Mouse (Mus musculus): ENCODE results near the gene Pagr1a.

Pagr1a gene

DNA sequence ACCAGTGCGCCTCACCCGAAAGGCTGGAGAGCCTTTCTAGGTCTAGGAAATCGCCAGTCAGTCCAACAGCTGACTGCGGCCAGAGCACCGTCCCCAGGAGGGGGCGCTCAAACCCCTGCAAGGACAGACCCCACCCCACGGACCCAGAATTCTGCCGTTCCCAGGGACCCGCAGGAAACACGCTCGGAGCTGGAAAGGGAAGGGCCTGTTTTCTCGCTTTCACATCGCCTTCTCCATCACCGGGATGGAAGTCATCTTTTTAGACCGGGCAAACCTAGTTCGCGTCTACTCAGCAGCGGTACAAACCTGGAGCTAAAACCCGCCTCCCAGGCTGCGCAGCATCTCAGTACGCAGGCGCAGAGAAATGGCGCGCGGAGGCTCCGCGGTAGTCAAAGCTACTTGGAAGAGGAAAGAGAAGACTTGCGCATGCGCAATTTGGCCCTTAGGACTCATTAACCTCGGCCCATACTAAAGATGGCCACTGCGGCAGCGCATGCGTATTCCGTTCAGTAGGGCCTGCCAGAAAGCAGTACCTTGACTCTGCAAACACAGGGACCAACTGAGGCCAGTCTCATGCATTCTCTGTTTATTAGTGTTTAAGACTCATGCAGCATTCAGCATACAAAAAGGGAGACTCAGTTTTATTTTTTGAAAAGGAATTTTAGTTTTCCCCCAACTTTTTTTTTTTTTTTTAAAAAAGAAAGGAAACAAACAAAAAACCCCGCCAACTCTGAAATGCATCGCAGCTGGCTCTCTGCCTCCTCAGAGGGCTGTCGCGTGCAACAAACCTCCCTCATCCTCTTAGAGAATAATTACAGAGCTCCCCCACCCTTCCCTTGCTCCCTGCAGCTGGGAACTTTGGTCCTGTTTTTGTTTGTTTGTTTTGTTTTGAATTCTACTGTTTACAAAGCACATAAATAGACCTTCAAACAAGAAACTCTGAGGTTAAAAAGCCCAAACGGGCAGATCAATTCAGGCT lies at the start of gene Pagr1a:
Pagr1a (minus strand) TSS at position 382 of the 979 bp plus-strand sequence.
- DNase-seq, result peak; percentile 99

DNA sequence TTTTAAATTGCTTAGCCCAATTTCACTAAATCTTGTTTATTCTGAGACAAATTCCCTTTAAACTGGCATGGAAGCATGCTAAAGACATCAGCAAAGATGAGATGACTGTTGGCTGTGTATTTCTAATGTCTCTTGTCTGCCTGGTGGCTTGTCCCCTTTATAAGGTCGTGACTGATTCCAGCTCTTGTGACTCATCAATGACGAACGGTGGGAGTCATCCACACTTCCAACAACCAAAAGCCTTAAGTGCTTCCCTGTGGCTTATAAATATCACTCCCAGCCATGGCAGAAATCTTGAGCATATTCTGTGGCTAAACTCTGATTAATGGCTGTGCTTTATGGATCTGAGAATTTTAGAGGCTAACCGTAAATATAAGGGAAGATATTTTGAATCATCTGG lies 49.2 kb upstream of the Pagr1a start:
- no peak for DNase-seq

DNA sequence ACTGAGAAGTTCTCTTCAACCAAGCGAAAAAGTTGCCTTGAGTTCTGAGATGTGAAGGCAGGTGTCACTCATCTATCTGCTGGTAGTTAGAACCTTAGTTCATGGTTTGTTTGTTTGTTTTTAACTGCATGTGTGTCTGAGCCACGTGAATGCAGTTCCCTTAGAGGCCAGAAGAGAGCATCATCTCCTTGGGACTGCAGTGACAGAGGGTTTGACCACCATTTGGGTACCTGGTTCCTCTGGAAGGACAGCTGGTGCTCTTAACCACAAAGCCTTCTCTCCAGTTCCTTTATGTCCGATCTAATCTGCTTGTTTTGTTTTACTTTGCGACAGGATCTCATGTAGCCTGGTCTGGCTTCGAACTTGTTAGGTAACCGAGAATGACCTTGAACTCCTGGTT lies 48.4 kb upstream of the Pagr1a start:
- DNase-seq, result no peak

DNA sequence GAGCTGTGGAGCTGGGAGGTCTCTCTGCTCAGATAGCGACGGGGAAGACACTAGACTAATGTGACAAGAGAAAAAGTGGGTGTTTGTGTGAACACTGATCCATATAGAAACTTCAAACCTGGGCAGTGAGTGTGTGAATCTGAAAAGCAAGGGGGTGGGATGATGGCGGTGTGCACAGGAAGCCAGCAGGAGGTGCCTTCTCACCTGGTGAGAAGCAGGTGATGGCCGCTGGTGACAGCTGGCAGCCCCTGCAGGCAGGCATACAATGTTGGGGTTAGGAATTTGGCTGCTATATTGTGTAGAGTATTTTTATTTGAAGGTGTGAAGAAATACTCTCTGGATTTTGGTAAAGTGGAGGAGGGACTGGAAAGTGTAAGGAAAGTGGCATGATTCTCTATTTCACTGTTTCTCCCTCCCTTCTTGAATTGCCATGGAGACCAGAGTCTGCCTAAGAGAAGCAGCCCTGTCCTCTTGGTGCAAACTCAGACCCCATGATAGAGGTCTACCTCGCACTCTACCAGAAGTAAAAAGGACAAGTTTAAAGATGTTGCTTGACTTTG lies 38.0 kb upstream of the Pagr1a start:
- no peak for DNase-seq

DNA sequence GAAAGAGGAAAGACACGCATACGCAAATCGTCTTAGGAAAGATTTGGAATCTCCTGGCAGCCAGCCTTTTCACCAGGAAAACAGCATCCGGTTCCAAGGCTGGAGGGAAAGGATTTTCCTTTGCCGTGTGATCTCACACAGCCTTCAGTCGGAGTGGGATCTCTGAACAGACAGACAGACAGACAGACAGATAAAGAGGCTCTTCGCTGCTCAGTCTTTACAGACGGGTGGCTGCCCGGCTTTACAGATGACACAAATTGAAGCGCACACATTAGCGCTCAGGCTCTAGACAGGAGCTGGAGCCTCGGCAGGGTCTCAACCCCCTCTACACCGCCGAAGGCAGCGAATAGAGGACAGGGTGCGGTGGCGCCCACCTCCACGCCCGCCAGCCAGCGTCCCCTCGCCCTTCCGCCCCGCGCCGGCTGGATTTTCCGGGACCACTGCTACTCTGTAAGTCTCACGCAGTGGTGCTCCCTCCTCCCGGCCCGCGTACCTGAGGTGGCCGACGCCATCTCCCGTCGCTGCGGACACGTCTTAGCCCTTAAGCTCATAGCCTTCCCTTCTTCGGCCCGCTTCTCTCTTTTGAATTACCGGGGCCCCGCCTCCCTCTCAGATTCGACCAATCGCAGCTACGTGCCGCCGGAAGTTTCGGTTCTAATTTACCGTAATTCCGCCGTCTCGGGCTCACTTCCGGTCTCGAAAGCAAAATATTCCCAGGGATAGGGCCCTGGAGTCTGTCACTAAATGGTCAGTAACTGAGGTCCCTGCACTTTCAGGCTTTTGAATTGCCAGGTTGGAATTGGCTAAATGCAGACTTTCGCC lies 24.9 kb upstream of the Pagr1a start, which contains the start of gene Kif22:
Kif22 (minus strand) TSS at position 621 of the 822 bp plus-strand sequence.
- DNase-seq, result peak; percentile 93

DNA sequence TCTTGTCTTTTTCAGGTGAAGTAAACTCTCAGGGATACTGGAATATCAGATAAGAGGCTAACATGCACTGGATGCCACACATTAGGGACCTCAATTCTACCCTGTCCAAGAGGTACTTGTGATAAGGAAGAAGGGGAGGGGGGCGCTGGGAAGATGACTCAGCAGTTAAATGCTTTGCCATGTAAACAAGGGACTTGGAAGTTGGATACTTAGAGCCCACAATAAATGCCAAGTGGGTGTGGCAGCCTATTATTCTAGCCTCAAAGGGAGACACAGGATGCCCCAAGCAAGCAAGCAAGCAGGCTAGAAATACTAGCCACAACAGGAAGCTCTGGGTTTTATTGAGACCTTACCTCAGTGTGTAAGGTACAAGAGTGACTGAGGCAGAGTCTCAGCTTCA lies 14.1 kb upstream of the Pagr1a start:
- DNase-seq, result no peak

DNA sequence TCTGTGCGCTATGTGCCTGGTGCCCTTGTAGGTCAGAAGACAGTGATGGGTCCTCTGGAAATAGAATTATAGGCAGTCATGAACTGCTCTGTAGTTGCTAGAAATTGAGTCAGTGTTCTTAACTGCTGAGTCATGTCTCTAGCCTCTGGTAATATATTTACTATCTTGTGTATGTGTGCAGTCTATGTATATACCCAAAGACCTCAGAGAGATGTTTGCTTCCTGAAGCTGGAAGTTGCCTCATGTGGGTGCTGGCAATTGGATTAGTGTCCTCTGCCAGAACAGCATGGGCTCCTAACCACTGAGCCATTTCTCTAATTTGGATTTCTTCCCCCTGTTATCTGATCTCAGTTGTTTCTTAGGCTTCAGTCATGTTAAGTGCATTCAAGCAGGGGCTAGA lies 13.0 kb upstream of the Pagr1a start:
- DNase-seq, result no peak

DNA sequence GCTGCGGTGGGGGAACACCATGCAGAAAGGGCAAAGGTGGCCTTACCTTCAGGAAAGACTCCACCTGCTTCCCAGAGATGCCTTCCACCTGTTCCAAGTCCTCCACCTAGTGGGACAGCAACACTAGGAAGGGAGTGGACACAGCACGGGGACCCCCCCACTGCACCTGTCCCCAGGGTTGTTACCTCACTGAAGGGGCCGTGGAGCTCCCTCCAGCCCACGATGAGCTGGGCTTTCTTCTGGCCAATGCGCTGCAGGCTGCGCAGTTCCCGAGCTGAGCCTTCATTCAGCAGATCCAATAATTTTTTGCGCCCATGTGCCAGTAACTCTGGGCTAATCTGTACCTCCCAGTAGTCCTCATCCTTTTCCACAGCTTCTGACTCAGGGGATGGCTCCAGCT lies 10.7 kb upstream of the Pagr1a start:
- no peak for DNase-seq

DNA sequence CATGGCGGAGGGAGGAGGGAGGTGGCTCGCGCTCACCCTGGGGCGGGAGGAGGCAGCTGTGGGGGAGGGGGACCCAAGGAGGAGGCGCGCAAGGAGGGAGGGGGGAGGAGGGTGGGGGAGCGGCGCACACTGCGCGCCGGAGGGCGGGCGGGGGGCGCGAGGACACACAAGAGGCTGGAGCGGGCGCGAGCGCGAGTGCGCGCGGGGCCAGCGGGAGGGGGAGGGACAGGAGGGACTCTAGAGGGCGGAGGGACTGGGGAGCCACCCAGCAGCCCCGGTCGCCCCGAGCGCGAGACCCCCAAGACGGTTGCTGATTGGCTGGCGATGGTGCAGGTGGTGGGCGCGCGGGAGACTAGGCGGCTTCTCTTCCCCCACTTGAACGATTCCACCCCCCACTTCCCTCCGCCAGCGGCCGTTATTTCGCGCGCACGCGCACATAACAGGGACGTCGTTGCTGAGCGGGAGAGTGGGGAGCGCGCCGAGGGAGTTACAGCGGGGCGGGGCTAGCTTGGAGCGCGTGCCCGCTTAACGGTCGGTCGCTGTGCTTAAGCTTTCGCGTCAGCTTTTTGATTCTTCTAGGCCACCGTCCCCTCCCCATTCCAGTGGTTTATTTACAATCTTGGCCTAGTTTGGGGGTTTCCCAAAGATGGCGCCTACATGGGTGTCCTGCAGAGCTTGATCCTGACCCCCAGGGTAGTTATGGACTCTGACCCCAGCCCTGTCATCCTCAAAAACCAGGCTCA lies 10.0 kb upstream of the Pagr1a start, which contains the start of gene Maz:
Maz (minus strand) TSS at position 54 of the 743 bp plus-strand sequence.
- peak; percentile 100 for DNase-seq

DNA sequence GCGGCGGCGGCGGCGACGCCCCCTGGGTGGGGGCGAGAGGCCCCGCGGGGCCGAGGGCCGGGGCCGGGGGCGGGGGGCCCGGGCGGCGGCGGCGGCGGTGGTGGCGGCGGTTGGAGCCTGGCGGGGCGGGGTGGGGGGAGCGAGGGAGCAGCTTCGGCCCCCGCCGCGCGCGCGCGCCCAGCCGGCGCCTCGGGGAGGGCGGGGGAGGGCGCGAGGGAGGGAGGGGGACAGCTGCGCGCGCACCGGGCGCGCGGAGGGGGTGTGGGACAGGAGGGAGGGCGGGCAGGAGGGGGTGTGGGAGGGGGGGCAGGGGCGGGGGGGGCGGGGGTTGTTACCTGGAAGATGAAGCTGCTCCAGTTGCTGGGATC lies 9.4 kb upstream of the Pagr1a start:
- no peak for DNase-seq

DNA sequence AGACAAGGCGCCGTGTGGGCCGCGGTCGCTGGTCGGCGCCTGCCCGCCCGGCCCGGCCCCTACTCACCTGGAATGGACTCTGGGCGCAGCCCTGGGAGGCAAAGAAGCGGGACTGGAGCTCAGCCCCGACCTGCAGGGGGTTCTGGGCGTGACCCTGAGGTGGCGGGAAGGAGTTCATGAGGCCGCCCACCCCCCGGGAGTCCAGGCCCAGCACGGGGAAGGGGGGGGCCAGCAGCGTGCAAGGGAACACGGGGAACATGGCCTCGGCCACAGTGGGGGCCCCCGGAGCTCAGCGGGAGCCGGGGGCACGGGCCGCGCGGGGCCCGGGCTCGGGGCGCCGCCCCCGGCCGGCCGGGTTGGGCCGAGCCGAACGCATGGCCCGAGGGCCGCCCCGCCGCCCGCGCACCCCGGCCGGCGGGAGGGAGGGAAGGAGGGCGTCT lies 9.0 kb upstream of the Pagr1a start:
- peak; percentile 85 for DNase-seq

DNA sequence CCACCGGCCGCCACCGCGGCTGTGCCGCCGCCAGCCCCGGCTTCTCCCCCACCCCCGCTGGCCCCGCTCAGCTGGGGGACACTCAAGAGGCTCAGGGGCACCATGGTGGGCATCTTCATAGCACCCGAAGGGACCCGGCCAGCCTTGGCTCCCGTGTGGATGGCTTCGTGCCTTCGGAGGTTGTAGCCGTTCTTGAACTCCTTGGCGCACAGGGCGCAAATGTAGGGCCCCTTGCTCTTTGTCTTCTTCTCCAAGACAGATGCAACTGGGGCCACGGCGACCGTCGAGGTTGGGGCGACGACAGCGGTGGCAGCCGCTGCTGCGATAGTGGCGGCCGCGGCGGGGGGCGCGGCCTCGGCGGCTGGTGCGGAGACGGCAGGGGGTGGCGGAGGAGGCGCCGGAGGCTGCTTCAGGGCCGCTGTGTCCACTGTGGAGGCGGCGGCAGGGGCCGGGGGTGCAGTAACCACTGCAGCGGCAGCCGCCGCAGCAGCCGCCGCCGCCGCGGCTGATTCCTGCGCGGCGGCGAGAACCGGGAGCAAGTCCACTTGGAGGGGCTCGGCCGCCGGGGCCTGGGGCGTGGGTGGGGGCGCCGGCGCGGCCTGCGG lies 8.5 kb upstream of the Pagr1a start:
- DNase-seq, result peak; percentile 54

DNA sequence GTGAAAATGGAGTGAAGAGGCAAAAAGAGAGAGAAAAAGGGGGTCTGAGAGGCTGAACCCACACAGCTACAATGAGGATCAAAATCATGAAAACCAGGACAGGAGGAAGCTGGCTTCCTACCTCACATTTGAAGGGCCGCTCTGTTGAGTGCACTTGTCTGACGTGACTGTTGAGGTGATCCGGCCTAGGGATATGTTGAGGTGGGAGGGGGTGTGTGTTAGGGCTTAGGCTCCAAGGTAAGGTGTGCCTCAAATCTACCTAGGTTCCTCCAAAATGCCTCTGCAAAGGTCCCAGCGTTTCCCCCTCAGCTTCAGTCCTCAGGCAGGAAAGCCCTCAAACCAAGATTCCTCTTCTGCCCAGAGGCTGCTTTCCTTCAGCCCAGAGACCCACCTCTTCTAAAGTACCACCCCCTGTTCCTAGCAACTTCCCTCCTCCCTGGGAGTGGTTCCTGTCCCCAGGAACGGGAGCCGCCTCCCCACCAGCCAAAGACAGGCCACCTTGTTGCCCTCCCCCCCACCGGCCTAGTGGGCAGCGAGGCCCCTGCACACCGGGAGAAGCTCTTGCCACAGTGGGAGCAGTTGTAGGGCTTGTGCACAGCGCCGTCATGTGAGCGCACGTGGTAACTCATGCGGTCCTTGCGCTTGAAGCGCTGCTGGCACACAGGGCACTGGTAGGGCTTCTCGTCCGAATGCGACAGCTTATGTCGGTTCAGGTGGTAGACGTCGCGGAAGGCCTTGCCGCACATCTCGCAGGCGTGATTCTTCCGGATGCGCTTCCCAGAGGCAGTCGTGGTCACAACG lies 7.8 kb upstream of the Pagr1a start:
- peak; percentile 89 for DNase-seq

DNA sequence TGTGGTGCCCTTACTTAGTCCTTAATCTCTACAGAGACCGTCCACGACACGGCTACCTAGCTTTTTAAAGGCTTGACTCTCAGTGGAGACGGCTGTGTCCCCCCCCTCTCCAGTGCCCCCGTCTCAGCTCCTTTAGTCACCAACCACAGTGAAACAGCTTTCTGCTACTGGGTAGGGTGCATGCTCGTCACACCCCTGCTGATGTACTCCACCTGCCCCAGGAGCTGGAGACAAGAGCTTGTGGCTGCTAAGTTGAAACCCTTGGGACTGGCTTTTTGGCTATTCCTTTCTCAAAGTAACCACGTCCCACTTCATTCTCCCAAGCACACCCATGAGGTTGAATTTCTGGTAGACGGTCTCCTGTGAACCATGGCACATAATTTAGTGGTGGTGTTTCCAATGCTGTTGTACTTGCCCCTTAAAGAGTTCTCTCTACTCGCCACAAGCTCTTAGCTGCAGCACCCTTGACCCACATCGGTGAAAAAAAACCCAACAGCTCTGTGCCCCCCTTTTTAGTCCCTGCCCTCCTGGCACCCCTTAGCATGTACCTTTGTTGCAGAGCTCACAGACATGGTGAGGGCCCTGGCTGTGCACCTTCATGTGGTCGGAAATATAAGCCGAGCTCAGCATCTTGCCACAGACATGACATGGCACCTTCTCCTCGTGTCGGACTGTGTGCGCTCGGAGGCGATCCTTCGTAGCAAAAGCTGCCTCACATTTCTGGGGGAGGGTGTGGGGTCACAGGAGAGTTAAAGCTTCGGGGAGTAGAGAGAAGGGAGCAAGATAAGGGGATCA lies 6.9 kb upstream of the Pagr1a start:
- DNase-seq, result no peak

DNA sequence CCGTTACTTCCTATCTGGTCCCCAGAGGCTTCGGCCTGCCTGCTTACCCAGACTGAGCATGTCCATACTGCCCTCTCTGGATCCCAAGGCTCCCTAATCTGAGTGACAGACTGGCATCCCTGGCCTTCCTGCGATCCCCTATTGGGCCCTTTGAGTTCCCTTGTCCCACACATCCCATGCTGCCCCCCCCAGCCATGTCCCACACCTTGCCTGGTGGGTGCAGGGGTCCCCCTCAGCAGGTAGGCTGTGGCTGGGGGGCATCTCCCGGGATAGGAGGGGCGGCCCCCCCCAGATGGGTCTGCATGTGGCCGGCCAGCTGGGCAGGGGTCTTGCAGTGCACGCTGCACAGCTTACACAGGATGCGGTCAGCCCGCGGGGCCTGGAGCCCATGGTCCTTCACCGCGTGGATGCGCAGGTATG lies 6.1 kb upstream of the Pagr1a start:
- DNase-seq, result no peak

DNA sequence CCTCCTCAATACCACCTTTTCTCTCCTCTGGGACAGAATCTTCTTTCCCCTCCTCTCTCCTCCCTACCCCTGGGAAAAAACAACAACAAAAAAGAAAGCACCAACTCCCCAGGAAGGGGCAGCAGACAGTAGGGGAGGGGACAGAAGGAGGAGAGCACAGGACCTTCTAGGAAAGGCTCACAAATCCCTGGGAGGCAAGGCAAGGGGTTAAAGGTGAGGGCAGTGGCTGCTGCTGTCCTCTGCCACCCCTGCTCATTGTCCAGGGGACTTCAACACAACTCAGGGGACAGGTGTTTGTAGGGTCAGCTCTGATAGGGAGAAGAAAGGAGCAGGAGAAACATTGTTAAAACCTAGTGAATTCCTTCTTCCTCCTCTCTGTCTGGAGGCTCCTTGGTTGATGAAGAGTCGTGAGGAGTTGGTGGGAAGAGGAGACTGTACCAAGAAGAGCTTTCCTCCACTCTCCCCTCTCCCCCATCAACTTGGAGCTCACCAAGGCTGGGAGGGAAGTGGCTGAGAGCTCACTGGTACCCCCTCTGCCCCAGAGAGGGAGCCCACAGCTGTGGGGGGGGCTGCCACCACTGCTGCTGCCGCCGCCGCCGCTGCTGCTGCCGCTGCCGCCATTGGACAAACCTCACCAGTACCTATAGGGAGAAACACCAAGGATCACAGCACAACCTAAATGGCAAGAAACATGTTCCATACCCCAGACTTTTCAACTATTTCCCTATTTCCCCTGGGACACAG lies 5.5 kb upstream of the Pagr1a start:
- no peak for DNase-seq

DNA sequence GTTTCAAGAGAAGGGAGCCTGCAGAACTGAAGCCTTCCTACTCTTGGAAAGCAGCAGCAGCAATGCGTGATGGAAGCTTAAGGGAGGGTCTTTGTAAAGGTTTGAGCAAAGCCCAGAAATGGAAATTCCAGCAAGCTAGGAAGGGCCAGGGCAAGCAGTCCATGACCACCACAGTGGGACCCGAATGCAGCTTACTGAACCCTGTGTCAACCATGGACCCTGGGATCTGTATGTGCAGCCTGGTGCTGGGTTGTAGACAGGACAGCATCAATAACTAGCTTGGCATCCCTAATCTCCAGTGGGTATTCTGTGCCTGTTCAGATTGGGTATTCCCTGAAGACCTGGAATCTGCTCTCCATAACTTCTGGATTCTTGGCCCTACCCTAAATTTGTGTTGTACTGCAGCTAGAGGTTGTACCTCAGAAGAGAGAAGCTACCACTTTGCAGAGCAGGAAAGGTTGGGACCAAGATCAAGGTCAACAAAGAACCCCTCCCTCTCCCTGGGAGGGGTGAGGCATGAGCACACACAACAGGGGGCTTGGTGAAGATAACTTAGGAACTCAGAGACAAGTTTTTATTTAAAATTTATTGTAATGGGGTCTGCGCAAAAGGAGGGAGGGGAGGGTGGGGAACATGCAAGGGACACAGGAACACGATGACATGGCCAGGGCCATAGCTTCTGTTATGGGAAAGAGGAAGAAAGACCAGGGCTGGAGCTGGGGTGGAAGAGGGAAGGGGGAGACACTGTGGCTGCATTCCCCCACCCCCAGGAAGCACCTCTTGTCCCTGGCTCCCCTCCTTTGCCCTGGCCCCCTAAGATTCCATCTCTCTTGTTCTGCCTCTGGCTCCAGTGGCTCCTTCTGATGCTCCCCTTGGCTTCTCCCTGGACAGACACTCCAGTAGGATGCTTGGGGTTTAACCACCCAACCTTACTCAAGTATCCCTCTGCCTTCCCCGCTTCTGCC lies 4.7 kb upstream of the Pagr1a start:
- DNase-seq, result no peak

DNA sequence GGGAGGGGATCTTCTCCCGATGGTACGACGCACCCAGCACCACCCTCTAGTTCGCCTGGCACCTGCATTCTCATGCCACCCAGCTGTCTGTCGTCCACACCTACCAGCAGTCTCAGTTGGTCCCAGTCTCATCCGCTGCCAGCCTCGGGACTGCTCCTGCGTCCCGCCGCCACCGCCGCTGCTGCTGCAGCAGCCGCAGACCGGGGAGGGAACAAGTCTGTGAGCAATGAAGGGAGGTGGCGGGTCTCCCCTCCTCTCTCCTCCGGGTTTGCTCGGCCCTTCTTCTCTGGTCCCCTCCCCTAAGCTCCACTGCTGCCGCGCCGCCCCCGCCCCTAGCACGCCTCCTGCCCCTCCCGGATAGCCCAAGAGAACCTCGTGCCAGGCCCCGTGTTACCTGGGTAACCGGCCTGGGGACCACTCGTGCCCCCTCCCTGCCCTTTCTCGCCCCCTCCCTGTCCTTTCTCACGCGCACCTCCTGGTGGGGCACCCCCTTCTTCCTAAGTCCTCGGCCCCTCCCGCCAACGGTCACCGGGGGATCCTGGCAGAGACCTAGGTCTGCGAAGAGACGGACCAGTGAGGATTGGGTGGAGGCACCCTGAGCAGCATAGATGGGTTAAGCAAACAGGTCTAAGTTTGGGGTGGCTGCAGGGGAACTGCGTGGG lies 3.9 kb upstream of the Pagr1a start, which contains the start of the genes Gm42742 and Prrt2:
Gm42742 (minus strand) TSS at position 197 of the 662 bp plus-strand sequence.
Prrt2 (minus strand) TSS at position 311 of the 662 bp plus-strand sequence.
- peak; percentile 31 for DNase-seq

Measured in kidney, adult 9 months (tissue).